Mouse (Mus musculus): ENCODE data around the gene Tm4sf5.

- no peak for TF ChIP-seq CTCF (IDR thresholded peaks at IDR 0.05; ENCODE audit: control insufficient read depth, insufficient read depth, insufficient replicate concordance, low read depth, low read length)
- TF ChIP-seq POLR2A (IDR thresholded peaks at IDR 0.05; ENCODE audit: control insufficient read depth, low read depth, low read length): no peak
These were observed 2.0 kb downstream of the Tm4sf5 start for GRCm38 (mm10) chr11:70506962-70507515.
